Mouse (Mus musculus) heart, adult 2 months (tissue): ENCODE results near the gene Tuba1c. TPM values are rescaled to one million over a fixed set of nuclear protein-coding genes. Genes with fewer than 3 reads are reported as not detected.
A peak's percentile ranks its signal among the peaks of the same experiment; 100 is the strongest.

Experiments used
- DNase-seq, 2 experiments: peaks; one replicate each; pipeline ENCODE4 v3.0.0; 2021
- H3K27ac ChIP-seq: fragments of 200-600 bp; 2 replicates; pipeline ENCODE4 v1.8.1; 2022
- H3K27me3 ChIP-seq: fragments of 200-500 bp; 2 replicates; pipeline ENCODE4 v1.6.1; 2012; ENCODE audit warnings: mild to moderate bottlenecking, low read length, inconsistent platforms, mixed read lengths; ENCODE audit not compliant: control insufficient read depth, insufficient read depth
- H3K36me3 ChIP-seq: fragments of 200-500 bp; 2 replicates; pipeline ENCODE4 v1.6.1; 2012; ENCODE audit warnings: low read length, inconsistent platforms; ENCODE audit not compliant: control insufficient read depth, insufficient read depth
- H3K4me1 ChIP-seq: fragments of 200-500 bp; 2 replicates; pipeline ENCODE4 v1.6.1; 2011; ENCODE audit warnings: low read length; ENCODE audit not compliant: control insufficient read depth, insufficient read depth
- H3K4me3 ChIP-seq: fragments of 200-600 bp; 2 replicates; pipeline ENCODE4 v1.8.1; 2022
- H3K79me2 ChIP-seq: fragments of 200-500 bp; replicated peaks from 2 replicates; pipeline ENCODE4 v1.6.1; 2012; ENCODE audit warnings: mild to moderate bottlenecking, inconsistent platforms, low read length, moderate library complexity, mixed read lengths; ENCODE audit not compliant: control insufficient read depth, insufficient read depth
- H3K9ac ChIP-seq: fragments of 200-500 bp; 2 replicates; pipeline ENCODE4 v1.6.1; 2012; ENCODE audit warnings: low read depth, mild to moderate bottlenecking, control low read depth, inconsistent platforms, low read length, mixed read lengths
- CTCF ChIP-seq: fragments of 200-600 bp; IDR thresholded peaks from 2 replicates; pipeline ENCODE4 v1.8.1; 2022; ENCODE audit warnings: antibody characterized with exemption, mild to moderate bottlenecking, moderate library complexity
- EP300 ChIP-seq: fragments of 200-500 bp; IDR thresholded peaks from 2 replicates; pipeline ENCODE4 v1.6.1; 2011; ENCODE audit warnings: low read depth, low read length, control low read depth; ENCODE audit not compliant: insufficient read depth
- POLR2A ChIP-seq: fragments of 200-500 bp; IDR thresholded peaks from 2 replicates; pipeline ENCODE4 v1.6.1; 2011; ENCODE audit warnings: mild to moderate bottlenecking, low read depth, low read length, control low read depth; ENCODE audit not compliant: insufficient read depth
- WGBS: fragments of 180-500 bp; shearing (Covaris S2); methylation state at CpG from one replicate; pipeline ENCODE4 v1.1.7; 2018; 5-methylcytosine and 5-hydroxymethylcytosine counted together
- intact Hi-C: fragments of 180-260 bp; cut with DNase I; formaldehyde crosslinking; loops from one replicate; pipeline ENCODE4 v1.15.1; 2025
- microRNA-seq, 2 experiments: library from miRNA; unstranded; fragments of <30 nt; microRNA quantifications; one replicate each; pipeline ENCODE4 v1.2.0; 2021
- polyA plus RNA-seq: library from polyadenylated mRNA; depleted of rRNA; stranded (reverse); fragments of >200 nt; gene quantifications from 2 replicates; pipeline ENCODE4 v1.2.3, GENCODE M21; 2012; rRNA removed
- total RNA-seq, 2 experiments: library from RNA; stranded (reverse); gene quantifications; 2 replicates each; pipeline ENCODE4 v1.2.3; 2021

The Tuba1c gene
- total and polyA plus RNA-seq, 3 experiments: 30.1 to 58.6 (median 39.0) TPM

GRCm38 (mm10) chr15:99083258-99083657 is 53.6 kb downstream of the Tuba1c start:
- Histone ChIP-seq H3K9ac (no peak overlapping the region), H3K27ac (no peak overlapping the region), H3K27me3 (peaks cover 10% of the 10 kb centered on the region), H3K79me2 (no peaks in the 10 kb centered on the region), H3K4me3 (no peak overlapping the region), H3K4me1 (no peaks in the 10 kb centered on the region), H3K36me3 (no peaks in the 10 kb centered on the region)
- intact Hi-C loops: loop anchor here (5.0 kb wide), 2 partner anchors 54 to 179 kb away; no protein-coding TSS in a partner anchor
- WGBS: 63% methylated on average over 9 of the region's 9 CpGs
- DNase-seq: peak; percentile 46 to 57
- 0 out of 2 replicates have a peak, but pooled peaks have one; percentile 53 for TF ChIP-seq EP300
- no peak for TF ChIP-seq POLR2A
- peak; percentile 79 for TF ChIP-seq CTCF

GRCm38 (mm10) chr15:99083867-99084557 is 54.3 kb downstream of the Tuba1c start:
- no peak for DNase-seq
- Histone ChIP-seq H3K27ac (no peak overlapping the region), H3K4me1 (no peaks in the 10 kb centered on the region), H3K4me3 (no peak overlapping the region), H3K79me2 (no peaks in the 10 kb centered on the region), H3K9ac (no peak overlapping the region), H3K27me3 (peaks cover 10% of the 10 kb centered on the region), H3K36me3 (no peaks in the 10 kb centered on the region)
- TF ChIP-seq EP300 (no peak), POLR2A (no peak), CTCF (no peak)
- intact Hi-C loops: loop anchor here (2.0 to 5.0 kb wide), 3 partner anchors 53 to 178 kb away; no protein-coding TSS in a partner anchor
- WGBS: 28% methylated on average over 11 of the region's 11 CpGs

GRCm38 (mm10) chr15:99084618-99085017 is 54.9 kb downstream of the Tuba1c start:
- H3K27me3 ChIP-seq: peaks cover 10% of the 10 kb centered on the region
- TF ChIP-seq CTCF: no peak
- TF ChIP-seq POLR2A: no peak
- TF ChIP-seq EP300: no peak

GRCm38 (mm10) chr15:99085997-99086396 is 56.3 kb downstream of the Tuba1c start:
- DNase-seq: no peak
- Histone ChIP-seq H3K4me3 (no peak overlapping the region), H3K4me1 (no peaks in the 10 kb centered on the region), H3K9ac (no peak overlapping the region), H3K79me2 (no peaks in the 10 kb centered on the region), H3K36me3 (no peaks in the 10 kb centered on the region), H3K27ac (no peak overlapping the region), H3K27me3 (peaks cover 10% of the 10 kb centered on the region)
- intact Hi-C loops: loop anchor here (2.0 kb wide), 1 partner anchor 113 kb away; no protein-coding TSS in a partner anchor
- 88% methylated on average over 4 of the region's 4 CpGs for WGBS
- no peak for TF ChIP-seq CTCF
- TF ChIP-seq POLR2A: no peak
- no peak for TF ChIP-seq EP300

More at GRCm38 (mm10) chr15:99084618-99085017, 54.9 kb downstream of the Tuba1c start:
- H3K9ac ChIP-seq: no peak overlapping the region
- H3K4me3 ChIP-seq: no peak overlapping the region
- H3K36me3 ChIP-seq: no peaks in the 10 kb centered on the region
- 52% methylated on average over 19 of the region's 19 CpGs for WGBS
- no peak overlapping the region for H3K27ac ChIP-seq
- H3K4me1 ChIP-seq: no peaks in the 10 kb centered on the region
- no peak for DNase-seq
- no peaks in the 10 kb centered on the region for H3K79me2 ChIP-seq
- intact Hi-C loops: loop anchor here (2.0 to 5.0 kb wide), 3 partner anchors 53 to 178 kb away; no protein-coding TSS in a partner anchor

GRCm38 (mm10) chr15:99087253-99088075 is 57.8 kb downstream of the Tuba1c start, which contains the start of gene C1ql4:
Gene C1ql4 (minus strand): TSS chr15:99087817.
- H3K27me3 ChIP-seq: peaks cover 10% of the 10 kb centered on the region
- H3K9ac ChIP-seq: no peak within 1 kb of the TSS
- intact Hi-C loops: loop anchor here (2.0 kb wide), 1 partner anchor 39 kb away; no protein-coding TSS in a partner anchor
- no peaks in the 10 kb centered on the region for H3K4me1 ChIP-seq
- DNase-seq: no peak
- H3K79me2 ChIP-seq: no peaks in the 10 kb centered on the region
- H3K27ac ChIP-seq: no peak within 1 kb of the TSS
- no peak for TF ChIP-seq POLR2A
- peak; percentile 56 for TF ChIP-seq CTCF
- H3K4me3 ChIP-seq: peak within 1 kb of the TSS; percentile 20
- no peaks in the 10 kb centered on the region for H3K36me3 ChIP-seq
- 13% methylated on average over 60 of the region's 60 CpGs for WGBS

Small RNA genes within 50 kb of the gene (microRNA-seq; reads per million reads assigned to microRNA genes)
- gene Mir6960: 2.3 to 2.8 reads per million in 2 experiments

Other genes with a start within 250 kb of the Tuba1c start
- gene Wnt1, start 240.0 kb upstream of the Tuba1c start, total RNA-seq: not detected
- not detected in 2 replicates for gene Wnt1, start 240.0 kb upstream of the Tuba1c start, polyA plus RNA-seq
- under 1 TPM; 0.45 to 0.50 TPM for gene Ddn, start 220.4 kb upstream of the Tuba1c start, total RNA-seq
- 0.12 and 0.23 TPM in 2 replicates for gene Ddn, start 220.4 kb upstream of the Tuba1c start, polyA plus RNA-seq
- gene Prkag1, start 198.4 kb upstream of the Tuba1c start, total RNA-seq: 100 to 1,000 TPM; 104 to 114 TPM
- gene Prkag1, start 198.4 kb upstream of the Tuba1c start, polyA plus RNA-seq: 95.7 and 200 TPM in 2 replicates
- 10 to 100 TPM; 51.3 to 56.5 TPM for gene Kmt2d, start 158.7 kb upstream of the Tuba1c start, total RNA-seq
- 17.1 and 17.7 TPM in 2 replicates for gene Kmt2d, start 158.7 kb upstream of the Tuba1c start, polyA plus RNA-seq
- gene Rhebl1, start 135.4 kb upstream of the Tuba1c start, total RNA-seq: 1 to 10 TPM; 1.6 to 2.3 TPM
- gene Rhebl1, start 135.4 kb upstream of the Tuba1c start, polyA plus RNA-seq: 3.7 and 4.4 TPM in 2 replicates
- gene Dhh, start 131.4 kb upstream of the Tuba1c start, total RNA-seq: 1 to 10 TPM in 1 of 2 experiments, under 1 TPM in 1; 0.73 to 1.5 TPM
- 0.94 and 1.8 TPM in 2 replicates for gene Dhh, start 131.4 kb upstream of the Tuba1c start, polyA plus RNA-seq
- gene Lmbr1l, start 111.7 kb upstream of the Tuba1c start, total RNA-seq: 10 to 100 TPM in 1 of 2 experiments, 1 to 10 TPM in 1; 7.1 to 11.1 TPM
- 23.2 and 25.0 TPM in 2 replicates for gene Lmbr1l, start 111.7 kb upstream of the Tuba1c start, polyA plus RNA-seq
- gene Tuba1b, start 95.3 kb upstream of the Tuba1c start, total RNA-seq: 100 to 1,000 TPM; 129 to 144 TPM
- 534 and 728 TPM in 2 replicates for gene Tuba1b, start 95.3 kb upstream of the Tuba1c start, polyA plus RNA-seq
- not detected for gene Gm49450, start 76.3 kb upstream of the Tuba1c start, total RNA-seq
- 26.2 TPM in 1 of 2 replicates, not detected in the other for gene Gm49450, start 76.3 kb upstream of the Tuba1c start, polyA plus RNA-seq
- 10 to 100 TPM; 57.0 to 85.0 TPM for gene Tuba1a, start 76.2 kb upstream of the Tuba1c start, total RNA-seq
- 165 and 235 TPM in 2 replicates for gene Tuba1a, start 76.2 kb upstream of the Tuba1c start, polyA plus RNA-seq
- gene Prph, start 25.3 kb downstream of the Tuba1c start, total RNA-seq: under 1 TPM; 0.13 to 0.80 TPM
- gene Prph, start 25.3 kb downstream of the Tuba1c start, polyA plus RNA-seq: 1.00 and 2.1 TPM in 2 replicates
- gene Troap, start 44.7 kb downstream of the Tuba1c start, total RNA-seq: under 1 TPM in 1 of 2 experiments, not detected in 1; 0.31 TPM
- gene Troap, start 44.7 kb downstream of the Tuba1c start, polyA plus RNA-seq: 0.18 and 0.53 TPM in 2 replicates
- not detected for gene C1ql4, start 57.9 kb downstream of the Tuba1c start, total RNA-seq
- gene C1ql4, start 57.9 kb downstream of the Tuba1c start, polyA plus RNA-seq: not detected in 2 replicates
- under 1 TPM; 0.44 to 0.57 TPM for gene Dnajc22, start 63.3 kb downstream of the Tuba1c start, total RNA-seq
- 0.18 and 0.35 TPM in 2 replicates for gene Dnajc22, start 63.3 kb downstream of the Tuba1c start, polyA plus RNA-seq
- gene Spats2, start 96.0 kb downstream of the Tuba1c start, total RNA-seq: 1 to 10 TPM; 6.6 to 6.7 TPM
- gene Spats2, start 96.0 kb downstream of the Tuba1c start, polyA plus RNA-seq: 5.3 and 6.7 TPM in 2 replicates
- under 1 TPM; 0.05 to 0.08 TPM for gene Kcnh3, start 195.0 kb downstream of the Tuba1c start, total RNA-seq
- gene Kcnh3, start 195.0 kb downstream of the Tuba1c start, polyA plus RNA-seq: 0.23 and 0.37 TPM in 2 replicates
- 10 to 100 TPM; 44.2 to 52.3 TPM for gene Mcrs1, start 222.1 kb downstream of the Tuba1c start, total RNA-seq
- gene Mcrs1, start 222.1 kb downstream of the Tuba1c start, polyA plus RNA-seq: 62.1 and 67.1 TPM in 2 replicates